Mouse (Mus musculus) spleen, embryonic (tissue): ENCODE results near the gene Hist1h3f.
"Not testable (repeated sequence)": the region's sequence is repeated elsewhere in the genome, so short reads cannot be mapped to it uniquely, and the experiment has no call there.

Experiments used
- CTCF ChIA-PET: fragments of 350-600 bp; sonication (Branson Sonifier 250); formaldehyde crosslinking; loops from one replicate; lab custom pipeline; 2022; lab: Charles Lee

Gene Hist1h3f

GRCm38 (mm10) chr13:23517603-23518294, 26.1 kb upstream of the Hist1h3f start:
- CTCF ChIA-PET = interaction anchor here (0.6 to 0.9 kb wide), 2 partner anchors 23 to 87 kb away, joined by 5 read pairs; no protein-coding TSS in a partner anchor

- CTCF ChIA-PET = interaction anchor here (0.6 kb wide), 1 partner anchor 87 kb away, joined by 5 read pairs; no protein-coding TSS in a partner anchor
Observed at GRCm38 (mm10) chr13:23518295-23518603, 25.6 kb upstream of the Hist1h3f start.

GRCm38 (mm10) chr13:23518885-23519284, 25.0 kb upstream of the Hist1h3f start:
- CTCF ChIA-PET = no interaction called here

- CTCF ChIA-PET = interaction anchor here (0.8 to 1.0 kb wide), 2 partner anchors 83 to 95 kb away, joined by 3 read pairs; no protein-coding TSS in a partner anchor
Observed at GRCm38 (mm10) chr13:23519416-23519815, 24.4 kb upstream of the Hist1h3f start.

GRCm38 (mm10) chr13:23521703-23522102, 22.1 kb upstream of the Hist1h3f start:
- CTCF ChIA-PET = no interaction called here

GRCm38 (mm10) chr13:23523976-23524375, 19.9 kb upstream of the Hist1h3f start:
- CTCF ChIA-PET = interaction anchor here (0.7 kb wide), 1 partner anchor 79 kb away, joined by 3 read pairs; no protein-coding TSS in a partner anchor

- CTCF ChIA-PET = interaction anchor here (0.6 to 0.7 kb wide), 3 partner anchors 16 to 1777 kb away, joined by 4 read pairs; no protein-coding TSS in a partner anchor
Observed at GRCm38 (mm10) chr13:23524654-23525053, 19.2 kb upstream of the Hist1h3f start.

- CTCF ChIA-PET = interaction anchor here (0.6 kb wide), 1 partner anchor 20 kb away, joined by 4 read pairs; no protein-coding TSS in a partner anchor
Observed at GRCm38 (mm10) chr13:23525901-23526300, 18.0 kb upstream of the Hist1h3f start.

GRCm38 (mm10) chr13:23526312-23526711, 17.5 kb upstream of the Hist1h3f start:
- CTCF ChIA-PET = no interaction called here

- CTCF ChIA-PET = interaction anchor here (0.5 kb wide), 1 partner anchor 96 kb away, joined by 4 read pairs; no protein-coding TSS in a partner anchor
Observed at GRCm38 (mm10) chr13:23529005-23529404, 14.8 kb upstream of the Hist1h3f start.

- CTCF ChIA-PET = no interaction called here
Observed at GRCm38 (mm10) chr13:23529480-23530165, 14.2 kb upstream of the Hist1h3f start.

GRCm38 (mm10) chr13:23530181-23530900, 13.5 kb upstream of the Hist1h3f start:
- CTCF ChIA-PET = no interaction called here

GRCm38 (mm10) chr13:23530901-23531875, 12.7 kb upstream of the Hist1h3f start, which contains the start of gene Hist1h4h:
Gene Hist1h4h (plus strand): TSS chr13:23531050.
- CTCF ChIA-PET = no interaction called here

GRCm38 (mm10) chr13:23532262-23533075, 11.4 kb upstream of the Hist1h3f start:
- CTCF ChIA-PET = no interaction called here

GRCm38 (mm10) chr13:23533560-23534367, 10.1 kb upstream of the Hist1h3f start, which contains the start of gene Hist1h2af:
Gene Hist1h2af (plus strand): TSS chr13:23533906.
- CTCF ChIA-PET = interaction anchor here (0.6 kb wide), 1 partner anchor 717 kb away, joined by 3 read pairs; no protein-coding TSS in a partner anchor

- CTCF ChIA-PET = interaction anchor here (0.6 kb wide), 1 partner anchor 717 kb away, joined by 3 read pairs; no protein-coding TSS in a partner anchor
Observed at GRCm38 (mm10) chr13:23534368-23535131, 9.3 kb upstream of the Hist1h3f start.

- CTCF ChIA-PET = not testable (repeated sequence)
Observed at GRCm38 (mm10) chr13:23535137-23536075, 8.4 kb upstream of the Hist1h3f start, which contains the start of gene Hist1h3g. Gene Hist1h3g (plus strand): TSS chr13:23535422.
